Mouse (Mus musculus): ENCODE measurements around the gene Gga3. TPM values are rescaled to one million over a fixed set of nuclear protein-coding genes. Genes with fewer than 3 reads are reported as not detected.

Gga3 gene
- polyA plus RNA-seq, 1 experiment = 4.2 TPM

Other genes with a start within 250 kb of the Gga3 start
- 0.83 and 2.7 TPM in 2 replicates for gene Hid1, start 236.3 kb downstream of the Gga3 start, polyA plus RNA-seq (2012; ENCODE audit: insufficient read depth, insufficient read length, missing spikeins)
- 1.9 and 2.1 TPM in 2 replicates for gene Cdr2l, start 222.1 kb downstream of the Gga3 start, polyA plus RNA-seq (2012; ENCODE audit: insufficient read depth, insufficient read length, missing spikeins)
- 129 and 138 TPM in 2 replicates for gene Mrpl58, start 200.3 kb downstream of the Gga3 start, polyA plus RNA-seq (2012; ENCODE audit: insufficient read depth, insufficient read length, missing spikeins)
- gene Atp5h, start 184.1 kb downstream of the Gga3 start, polyA plus RNA-seq (2012; ENCODE audit: insufficient read depth, insufficient read length, missing spikeins) = 2,910 and 3,016 TPM in 2 replicates
- gene Kctd2, start 183.9 kb downstream of the Gga3 start, polyA plus RNA-seq (2012; ENCODE audit: insufficient read depth, insufficient read length, missing spikeins) = 35.3 and 41.1 TPM in 2 replicates
- gene Trim80, start 163.5 kb downstream of the Gga3 start, polyA plus RNA-seq (2012; ENCODE audit: insufficient read depth, insufficient read length, missing spikeins) = 0.87 and 2.3 TPM in 2 replicates
- not detected in 2 replicates for gene Slc16a5, start 141.6 kb downstream of the Gga3 start, polyA plus RNA-seq (2012; ENCODE audit: insufficient read depth, insufficient read length, missing spikeins)
- gene Armc7, start 128.4 kb downstream of the Gga3 start, polyA plus RNA-seq (2012; ENCODE audit: insufficient read depth, insufficient read length, missing spikeins) = 4.1 TPM in 2 replicates
- gene Nt5c, start 112.2 kb downstream of the Gga3 start, polyA plus RNA-seq (2012; ENCODE audit: insufficient read depth, insufficient read length, missing spikeins) = 19.1 and 20.9 TPM in 2 replicates
- 21.2 and 21.5 TPM in 2 replicates for gene Jpt1, start 89.7 kb downstream of the Gga3 start, polyA plus RNA-seq (2012; ENCODE audit: insufficient read depth, insufficient read length, missing spikeins)
- gene Sumo2, start 67.8 kb downstream of the Gga3 start, polyA plus RNA-seq (2012; ENCODE audit: insufficient read depth, insufficient read length, missing spikeins) = 310 and 336 TPM in 2 replicates
- gene Nup85, start 39.6 kb downstream of the Gga3 start, polyA plus RNA-seq (2012; ENCODE audit: insufficient read depth, insufficient read length, missing spikeins) = 12.4 and 15.7 TPM in 2 replicates
- gene Mrps7, start 126 bp downstream of the Gga3 start, polyA plus RNA-seq (2012; ENCODE audit: insufficient read depth, insufficient read length, missing spikeins) = 106 and 138 TPM in 2 replicates
- gene Mif4gd, start 8.9 kb upstream of the Gga3 start, polyA plus RNA-seq (2012; ENCODE audit: insufficient read depth, insufficient read length, missing spikeins) = 120 and 127 TPM in 2 replicates
- gene Slc25a19, start 24.2 kb upstream of the Gga3 start, polyA plus RNA-seq (2012; ENCODE audit: insufficient read depth, insufficient read length, missing spikeins) = 392 and 520 TPM in 2 replicates
- 29.1 and 32.4 TPM in 2 replicates for gene Grb2, start 104.5 kb upstream of the Gga3 start, polyA plus RNA-seq (2012; ENCODE audit: insufficient read depth, insufficient read length, missing spikeins)
- 18.0 and 23.0 TPM in 2 replicates for gene Tmem94, start 161.4 kb upstream of the Gga3 start, polyA plus RNA-seq (2012; ENCODE audit: insufficient read depth, insufficient read length, missing spikeins)
- 8.8 and 10.4 TPM in 2 replicates for gene Caskin2, start 209.6 kb upstream of the Gga3 start, polyA plus RNA-seq (2012; ENCODE audit: insufficient read depth, insufficient read length, missing spikeins)
- 6.1 and 6.8 TPM in 2 replicates for gene Tsen54, start 210.7 kb upstream of the Gga3 start, polyA plus RNA-seq (2012; ENCODE audit: insufficient read depth, insufficient read length, missing spikeins)
- gene Llgl2, start 220.0 kb upstream of the Gga3 start, polyA plus RNA-seq (2012; ENCODE audit: insufficient read depth, insufficient read length, missing spikeins) = 4.0 and 5.5 TPM in 2 replicates